ENCODE assay signal across 21 mouse cellular contexts in the genomic region with DNA sequence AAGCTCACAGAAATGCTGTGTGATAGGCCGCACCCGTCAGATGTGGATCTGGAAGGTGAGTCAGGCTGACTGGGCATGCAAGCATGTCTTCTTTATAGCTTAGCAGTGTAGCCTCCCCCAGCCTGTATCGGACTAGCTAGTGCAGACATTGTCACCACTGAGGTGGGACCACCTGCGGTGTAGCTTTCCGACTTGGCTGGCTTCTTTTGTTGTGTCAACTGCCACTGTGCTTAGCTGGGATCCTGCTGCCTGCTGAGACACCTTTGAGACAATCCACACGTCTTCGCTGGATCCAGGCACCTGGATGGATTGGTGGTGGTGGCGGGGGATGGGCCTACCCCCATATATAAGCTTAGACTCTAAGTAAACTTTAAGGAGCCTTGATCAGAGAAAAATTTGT.
DNase-seq lines count a peak whose midpoint lies in the region; TF ChIP-seq lines count a peak whose summit lies in the region.
"Had no signal": no experiment of that assay in that cellular context is flagged by ENCODE, and none has a peak within 500 bp of the region (broad histone marks: within the 10 kb centered on the region; RNA-seq: fewer than 3 reads in every experiment).

No protein-coding gene starts in this region.

- H3K9ac ChIP-seq in ES-E14 (ENCODE audit: insufficient read depth, low read depth, low read length, poor library complexity, severe bottlenecking) = no peak overlapping the region
- H3K9ac ChIP-seq: embryonic facial prominence, embryonic 12.5 days; forebrain, embryonic 13.5 days; forebrain, embryonic 15.5 days; forebrain, postnatal 0 days had no signal

- no peaks in the 10 kb centered on the region for H3K4me1 ChIP-seq in heart, embryonic 10.5 days
- H3K4me1 ChIP-seq in ES-E14 (ENCODE audit: control insufficient read depth in 2 of 2, insufficient read depth in 2 of 2, low read length in 2 of 2, poor library complexity in 1 of 2) = peaks cover 0 to 11% of the 10 kb centered on the region in 2 experiments; a peak in 1 of 4 replicates
- H3K4me1 ChIP-seq: embryonic facial prominence, embryonic 10.5 days; embryonic facial prominence, embryonic 12.5 days; forebrain, embryonic 13.5 days; forebrain, embryonic 15.5 days had no signal

- H3K9me3 ChIP-seq in heart, embryonic 10.5 days = no peaks in the 10 kb centered on the region
- no peaks in the 10 kb centered on the region for H3K9me3 ChIP-seq in ES-E14 (ENCODE audit: control insufficient read depth, insufficient read depth, low read depth, low read length)
- H3K9me3 ChIP-seq: embryonic facial prominence, embryonic 10.5 days; embryonic facial prominence, embryonic 12.5 days; forebrain, embryonic 13.5 days; forebrain, embryonic 15.5 days had no signal

- no peaks in the 10 kb centered on the region for H3K36me3 ChIP-seq in heart, embryonic 10.5 days
- H3K36me3 ChIP-seq in ES-E14 (ENCODE audit: control insufficient read depth, insufficient read depth, low read length, poor library complexity, severe bottlenecking) = no peaks in the 10 kb centered on the region
- H3K36me3 ChIP-seq: embryonic facial prominence, embryonic 10.5 days; embryonic facial prominence, embryonic 12.5 days; forebrain, embryonic 15.5 days had no signal

- H3K27ac ChIP-seq in heart, embryonic 10.5 days = no peak overlapping the region
- peak overlapping the region; percentile 40; the same call in 1 of the 2 replicates for H3K27ac ChIP-seq in ES-E14 (ENCODE audit: insufficient read depth, low read depth, low read length, poor library complexity, severe bottlenecking)
- H3K27ac ChIP-seq: embryonic facial prominence, embryonic 10.5 days; embryonic facial prominence, embryonic 12.5 days; forebrain, embryonic 13.5 days; forebrain, embryonic 15.5 days had no signal

- WGBS in heart, embryonic 10.5 days = 24% methylated on average over 8 of the region's 8 CpGs

- H3K27me3 ChIP-seq in heart, embryonic 10.5 days (ENCODE audit: insufficient read depth, poor library complexity, severe bottlenecking) = no peaks in the 10 kb centered on the region
- H3K27me3 ChIP-seq: CH12.LX; embryonic facial prominence, embryonic 12.5 days; forebrain, embryonic 13.5 days; forebrain, embryonic 15.5 days had no signal

- in situ Hi-C loops in ES-E14 (cut with MboI; ENCODE audit: low sequenced_read_pairs in 2 of 2, unreplicated experiment in 2 of 2) = no loop called here

- DNase-seq in heart, adult 11 months = peak; percentile 63
- no peak for DNase-seq in heart, embryonic 10.5 days (ENCODE audit: low spot score)
- peak; percentile 54 for DNase-seq in ES-E14 (ENCODE audit: low read depth, low spot score)
- DNase-seq in ZHBTc4 (ENCODE audit: low read depth, low spot score) = peak; percentile 89
- DNase-seq in neural tube, embryonic 10.5 days (ENCODE audit: extremely low spot score, low spot score) = no peak
- DNase-seq in layer of hippocampus, postnatal 10 days (ENCODE audit: low spot score in 2 of 2) = no peak
- DNase-seq: adrenal gland, adult 8-10 months; adrenal gland, postnatal 14 days; adrenal gland, postnatal 36 days; B cell, adult 2 months; cerebellum, adult 11-12 months; cerebellum, adult 2 months; cerebellum, adult 9-10 months; cerebellum, postnatal 10 days; cerebellum, postnatal 25 days; forebrain, postnatal 0 days had no signal

- H3K4me3 ChIP-seq in heart, embryonic 10.5 days = no peak overlapping the region
- no peak overlapping the region for H3K4me3 ChIP-seq in ES-E14 (ENCODE audit: insufficient read depth in 1 of 2, low read depth in 1 of 2, low read length in 2 of 2, poor library complexity in 1 of 2, severe bottlenecking in 1 of 2)
- H3K4me3 ChIP-seq: embryonic facial prominence, embryonic 10.5 days; embryonic facial prominence, embryonic 12.5 days; forebrain, embryonic 13.5 days; forebrain, embryonic 15.5 days had no signal

TF ChIP-seq in ES-E14, 5 proteins besides CTCF, POLR2A, EP300 and RAD21:
- TF ChIP-seq ZNF384 (IDR thresholded peaks at IDR 0.05; ENCODE audit: low read depth, low read length) (no peak), ZC3H11A (IDR thresholded peaks at IDR 0.05; ENCODE audit: borderline replicate concordance, low read depth, low read length) (no peak), MAFK (IDR thresholded peaks at IDR 0.05; ENCODE audit: insufficient read depth, low read depth, low read length) (peak; percentile 49; the same call in 1 of the 2 replicates), CHD2 (IDR thresholded peaks at IDR 0.05; ENCODE audit: low read depth, low read length) (no peak)

Comparison
In these comparisons a context has a peak if more than half of its experiments do, and no peak if none do; other contexts are left out.
1. DNase-seq: peak in heart, adult 11 months (single experiment), ES-E14 (single experiment) and ZHBTc4 (single experiment); none in heart, embryonic 10.5 days (single experiment), neural tube, embryonic 10.5 days (single experiment) and layer of hippocampus, postnatal 10 days (0 of 2).